Mouse (Mus musculus): ENCODE measurements around the gene Isg15. TPM values are rescaled to one million over a fixed set of nuclear protein-coding genes. Genes with fewer than 3 reads are reported as not detected.

Isg15 gene
- 3.2 and 9.7 TPM in 2 replicates for polyA plus RNA-seq (2015; fragmentation: Nextera tagmentation; extraction: Ambion mirVana)

DNA sequence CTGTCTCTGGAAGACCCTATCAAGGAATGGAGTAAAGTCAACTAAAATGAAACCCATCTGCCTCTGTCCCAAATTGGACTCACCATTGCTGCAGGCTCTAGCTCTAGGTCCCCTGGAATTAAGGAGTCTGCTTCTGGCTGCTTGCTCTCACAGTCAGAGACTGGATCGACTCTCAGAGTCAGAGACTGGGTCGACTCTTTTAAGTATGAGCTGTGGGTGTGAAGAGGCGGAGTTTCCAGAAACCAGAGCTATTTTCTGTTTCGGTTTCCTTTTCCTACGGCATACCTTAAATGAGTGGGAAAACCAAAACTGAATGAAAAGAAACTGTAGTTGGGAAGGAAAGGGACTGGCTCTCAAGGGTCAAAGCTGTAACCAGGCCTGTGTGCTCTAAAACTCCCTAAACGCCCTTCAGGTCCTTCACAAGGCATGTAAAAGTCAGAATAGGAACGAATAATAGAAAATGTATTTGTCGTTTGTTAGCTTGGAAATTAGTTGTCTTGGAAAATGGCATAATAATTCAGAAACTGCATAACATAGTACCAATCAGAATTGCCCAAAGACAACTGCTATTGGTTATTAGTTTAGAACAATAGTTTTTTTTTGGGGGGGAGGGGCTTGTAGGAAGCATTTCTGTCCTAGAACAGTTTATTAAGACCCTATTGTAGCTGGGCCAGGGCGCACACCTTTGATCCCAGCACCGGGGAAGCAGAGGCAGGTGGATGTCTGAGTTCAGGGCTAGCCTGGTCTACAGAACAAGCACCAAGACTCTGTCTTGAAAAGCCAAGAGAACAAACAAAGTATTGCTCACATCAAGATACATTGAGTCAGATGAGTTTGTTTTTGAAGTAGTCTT lies at the start of gene Isg15:
Gene Isg15, minus strand, starts transcription at position 196 of the 853 bp plus-strand sequence.
- no peak within 1 kb of the TSS for H3K27ac ChIP-seq (replicated peaks)
- 62% methylated on average over 10 of the region's 10 CpGs for WGBS
- H3K27me3 ChIP-seq (replicated peaks), result peaks cover 11% of the 10 kb centered on the region
- no peak for ATAC-seq (ENCODE audit: low FRiP score)
- peaks cover 33% of the 10 kb centered on the region for H3K4me1 ChIP-seq
- no peak within 1 kb of the TSS for H3K4me2 ChIP-seq
- H3K9ac ChIP-seq (replicated peaks), result no peak within 1 kb of the TSS
- no peaks in the 10 kb centered on the region for H3K36me3 ChIP-seq
- no peaks in the 10 kb centered on the region for H3K9me3 ChIP-seq (replicated peaks)
- no peak within 1 kb of the TSS for H3K4me3 ChIP-seq (replicated peaks)

DNA sequence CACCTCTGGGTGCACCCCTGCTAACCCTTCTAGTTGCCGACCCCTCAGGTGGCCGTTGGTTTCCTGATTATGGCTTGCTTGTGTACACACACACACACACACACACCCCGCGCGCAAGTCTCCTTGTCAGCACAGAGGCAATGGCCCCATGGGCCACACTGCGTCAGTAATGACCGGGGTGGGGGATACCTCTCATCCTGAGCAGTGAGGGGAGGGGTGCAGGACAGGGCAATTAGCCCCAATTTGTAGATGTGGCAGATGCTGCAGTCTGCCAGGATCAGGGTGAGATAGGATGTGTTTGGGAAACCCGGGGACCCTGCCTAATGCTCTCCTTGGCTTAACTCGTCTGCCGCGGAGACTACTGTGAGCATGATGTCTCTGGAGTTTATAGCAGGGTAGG lies 48.9 kb upstream of the Isg15 start:
- Histone ChIP-seq H3K27me3 (replicated peaks) (peaks cover 17% of the 10 kb centered on the region; the same call in 1 of the 2 replicates), H3K9ac (replicated peaks) (no peak overlapping the region), H3K4me1 (peaks cover 9% of the 10 kb centered on the region), H3K4me2 (no peak overlapping the region), H3K9me3 (replicated peaks) (no peaks in the 10 kb centered on the region), H3K36me3 (peaks cover 45% of the 10 kb centered on the region), H3K4me3 (replicated peaks) (no peak overlapping the region), H3K27ac (replicated peaks) (no peak overlapping the region)
- WGBS, result 53% methylated on average over 11 of the region's 11 CpGs
- no peak for ATAC-seq (ENCODE audit: low FRiP score)

DNA sequence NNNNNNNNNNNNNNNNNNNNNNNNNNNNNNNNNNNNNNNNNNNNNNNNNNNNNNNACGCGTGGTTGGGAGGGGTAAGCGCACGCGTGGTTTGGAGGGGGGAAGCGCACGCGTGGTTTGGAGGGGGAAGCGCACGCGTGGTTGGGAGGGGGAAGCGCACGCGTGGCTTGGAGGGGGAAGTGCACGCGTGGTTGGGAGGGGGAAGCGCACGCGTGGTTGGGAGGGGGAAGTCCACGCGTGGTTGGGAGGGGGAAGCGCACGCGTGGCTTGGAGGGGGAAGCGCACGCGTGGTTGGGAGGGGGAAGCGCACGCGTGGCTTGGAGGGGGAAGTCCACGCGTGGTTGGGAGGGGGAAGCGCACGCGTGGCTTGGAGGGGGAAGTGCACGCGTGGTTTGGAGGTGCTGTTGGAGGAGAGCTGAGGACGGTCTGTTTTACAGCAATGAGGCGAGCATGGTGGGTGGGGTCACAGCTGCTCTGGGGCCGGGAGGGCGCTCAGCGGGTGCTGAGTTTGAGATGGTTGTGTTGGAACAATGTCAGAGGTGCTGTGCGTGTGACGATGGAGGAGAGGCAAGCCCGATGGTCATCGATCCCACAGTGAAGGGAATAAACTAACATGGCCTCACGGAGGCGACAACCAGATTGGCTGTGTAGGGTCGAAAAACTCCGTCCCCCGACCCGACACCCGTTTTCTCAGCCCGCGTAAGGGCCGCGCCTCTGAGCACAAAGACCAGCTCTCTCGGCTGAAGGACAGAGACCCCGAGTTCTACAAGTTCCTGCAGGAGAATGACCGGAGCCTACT lies 36.2 kb upstream of the Isg15 start:
- Histone ChIP-seq H3K36me3 (peaks cover 56% of the 10 kb centered on the region), H3K4me2 (peak overlapping the region; percentile 92), H3K9ac (replicated peaks) (no peak overlapping the region), H3K27ac (replicated peaks) (peak overlapping the region; percentile 94; the same call in 1 of the 2 replicates), H3K4me1 (peaks cover 23% of the 10 kb centered on the region), H3K4me3 (replicated peaks) (peak overlapping the region; percentile 73), H3K27me3 (replicated peaks) (no peaks in the 10 kb centered on the region), H3K9me3 (replicated peaks) (no peaks in the 10 kb centered on the region)
- WGBS, result 24% methylated on average over 58 of the region's 60 CpGs
- no peak for ATAC-seq (ENCODE audit: low FRiP score)

DNA sequence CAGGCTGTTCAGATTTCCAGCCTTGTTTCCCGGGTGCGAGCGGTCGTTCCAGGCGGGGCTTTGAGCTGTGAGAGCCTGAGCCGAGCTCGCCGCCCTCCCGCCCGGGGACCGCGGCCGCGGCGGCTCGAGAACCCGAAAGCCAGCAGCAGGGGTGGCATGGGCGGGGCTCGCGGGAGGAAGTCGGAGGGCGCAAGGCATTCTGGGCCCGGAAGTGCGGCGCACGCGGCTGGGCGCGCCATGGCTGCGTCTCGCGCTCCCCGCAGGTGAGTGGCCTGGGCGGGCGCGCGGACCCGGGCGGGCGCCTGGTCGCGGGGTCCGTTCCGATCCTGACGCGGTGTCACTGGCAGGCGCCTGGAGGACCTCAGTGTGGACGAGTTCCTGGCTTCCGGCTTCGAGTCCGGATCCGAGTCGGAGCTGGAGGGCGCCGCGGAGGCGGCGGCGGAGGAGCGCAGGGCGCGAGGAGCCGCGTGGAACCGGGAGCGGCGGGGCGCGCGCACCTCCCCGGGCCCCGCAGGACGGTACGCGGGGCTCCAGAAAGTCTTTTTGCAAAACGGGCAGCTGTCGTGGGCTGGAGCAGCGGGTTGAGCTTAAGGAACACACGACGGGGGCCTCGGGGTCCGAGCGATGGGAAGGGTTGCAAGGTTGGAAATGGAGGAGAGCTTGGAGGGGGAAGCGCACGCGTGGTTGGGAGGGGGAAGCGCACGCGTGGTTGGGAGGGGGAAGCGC lies 35.4 kb upstream of the Isg15 start, which contains the start of gene Noc2l:
Gene Noc2l, plus strand, starts transcription at position 203 of the 726 bp plus-strand sequence.
- no peaks in the 10 kb centered on the region for H3K27me3 ChIP-seq (replicated peaks)
- peaks cover 56% of the 10 kb centered on the region for H3K36me3 ChIP-seq
- H3K9me3 ChIP-seq (replicated peaks), result no peaks in the 10 kb centered on the region
- H3K4me1 ChIP-seq, result peaks cover 23% of the 10 kb centered on the region
- WGBS, result under 1% methylated on average over 81 of the region's 90 CpGs
- H3K27ac ChIP-seq (replicated peaks), result peak within 1 kb of the TSS; percentile 94
- peak; percentile 88 for ATAC-seq (ENCODE audit: low FRiP score)
- peak within 1 kb of the TSS; percentile 75 for H3K9ac ChIP-seq (replicated peaks)
- H3K4me3 ChIP-seq (replicated peaks), result peak within 1 kb of the TSS; percentile 73
- H3K4me2 ChIP-seq, result peak within 1 kb of the TSS; percentile 92

DNA sequence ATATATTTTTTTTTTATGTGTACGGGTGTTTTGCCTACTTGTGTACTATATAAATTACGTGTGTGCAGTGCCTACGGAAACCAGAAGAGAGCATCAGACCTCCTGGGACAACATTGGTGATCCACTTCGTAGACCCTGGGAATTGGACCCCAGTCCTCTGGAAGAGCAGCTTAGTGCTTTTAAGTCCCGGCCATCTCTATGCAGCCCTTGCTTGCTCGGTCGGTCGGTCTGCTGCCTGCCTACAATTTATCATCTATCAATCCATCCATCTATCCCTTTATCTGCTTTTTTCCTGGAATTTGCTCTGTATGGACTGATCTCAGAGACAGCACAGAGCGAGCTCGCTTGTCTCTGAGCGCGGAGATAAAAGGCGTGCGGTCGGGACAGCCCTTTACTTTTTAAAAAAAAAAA lies 34.7 kb upstream of the Isg15 start:
- Histone ChIP-seq H3K27me3 (replicated peaks) (no peaks in the 10 kb centered on the region), H3K4me3 (replicated peaks) (peak overlapping the region; percentile 73), H3K9ac (replicated peaks) (peak overlapping the region; percentile 60), H3K27ac (replicated peaks) (peak overlapping the region; percentile 94), H3K4me2 (peak overlapping the region; percentile 92), H3K36me3 (peaks cover 56% of the 10 kb centered on the region), H3K9me3 (replicated peaks) (no peaks in the 10 kb centered on the region), H3K4me1 (peaks cover 23% of the 10 kb centered on the region)
- peak; percentile 42 for ATAC-seq (ENCODE audit: low FRiP score)
- WGBS, result under 1% methylated on average over 15 of the region's 15 CpGs

DNA sequence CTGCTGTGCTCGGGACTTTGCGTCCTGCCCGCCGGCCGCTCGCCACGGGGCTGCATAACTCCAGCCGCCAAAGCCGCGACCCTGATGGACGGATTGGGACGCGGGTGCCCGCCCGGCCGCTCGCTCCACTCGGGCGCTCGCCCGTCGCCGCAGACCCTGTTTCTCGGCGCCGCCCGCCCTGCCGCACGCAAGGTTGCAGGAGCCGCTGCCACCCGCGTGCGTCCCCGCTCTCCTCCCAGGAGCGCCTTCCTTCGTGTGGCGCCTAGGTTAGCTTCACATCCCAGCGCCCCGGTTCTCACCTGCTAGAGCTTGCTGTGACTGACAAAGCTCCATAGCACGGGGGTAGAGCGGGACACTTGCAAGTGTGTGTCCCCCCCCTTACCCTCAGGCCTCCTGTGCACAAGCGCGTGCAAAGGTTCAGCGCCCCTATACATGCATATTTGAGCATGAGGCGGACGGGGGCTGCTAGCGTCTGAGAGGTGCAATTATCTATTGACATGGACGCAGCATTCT lies 34.1 kb upstream of the Isg15 start, which contains the start of gene Plekhn1:
Gene Plekhn1, minus strand, starts transcription at position 157 of the 513 bp plus-strand sequence.
- peak; percentile 48 for ATAC-seq (ENCODE audit: low FRiP score)
- Histone ChIP-seq H3K4me2 (peak within 1 kb of the TSS; percentile 92), H3K9ac (replicated peaks) (peak within 1 kb of the TSS; percentile 75), H3K27ac (replicated peaks) (peak within 1 kb of the TSS; percentile 94), H3K4me1 (peaks cover 23% of the 10 kb centered on the region), H3K9me3 (replicated peaks) (no peaks in the 10 kb centered on the region), H3K27me3 (replicated peaks) (no peaks in the 10 kb centered on the region), H3K4me3 (replicated peaks) (peak within 1 kb of the TSS; percentile 73), H3K36me3 (peaks cover 56% of the 10 kb centered on the region)
- 0% methylated on average over 26 of the region's 48 CpGs for WGBS

DNA sequence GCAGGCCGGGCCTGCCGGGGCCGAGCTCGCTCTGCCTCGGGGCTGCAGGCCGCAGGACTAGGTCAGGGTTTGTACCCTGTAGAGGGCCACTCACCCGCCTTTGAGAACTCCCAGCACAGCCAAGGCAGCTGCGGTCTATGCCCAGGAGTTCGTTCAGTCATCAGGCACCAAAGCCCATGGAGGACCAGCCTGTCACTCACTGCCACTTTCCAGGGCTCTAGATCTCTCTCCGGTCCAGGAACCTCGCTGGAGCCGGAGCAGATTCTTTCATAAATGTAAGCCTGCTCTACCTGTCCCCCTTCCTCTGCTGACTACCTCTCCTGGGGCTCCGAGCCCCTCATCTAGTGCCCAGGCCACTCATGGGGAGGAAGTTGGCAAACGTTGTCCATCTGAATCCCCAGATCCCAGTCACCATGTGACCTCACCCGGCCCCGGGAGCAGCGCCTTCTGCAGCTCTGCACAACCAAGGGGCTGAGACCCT lies 33.4 kb upstream of the Isg15 start:
- peak; percentile 23; the same call in 1 of the 2 replicates for ATAC-seq (ENCODE audit: low FRiP score)
- H3K36me3 ChIP-seq, result peaks cover 56% of the 10 kb centered on the region

DNA sequence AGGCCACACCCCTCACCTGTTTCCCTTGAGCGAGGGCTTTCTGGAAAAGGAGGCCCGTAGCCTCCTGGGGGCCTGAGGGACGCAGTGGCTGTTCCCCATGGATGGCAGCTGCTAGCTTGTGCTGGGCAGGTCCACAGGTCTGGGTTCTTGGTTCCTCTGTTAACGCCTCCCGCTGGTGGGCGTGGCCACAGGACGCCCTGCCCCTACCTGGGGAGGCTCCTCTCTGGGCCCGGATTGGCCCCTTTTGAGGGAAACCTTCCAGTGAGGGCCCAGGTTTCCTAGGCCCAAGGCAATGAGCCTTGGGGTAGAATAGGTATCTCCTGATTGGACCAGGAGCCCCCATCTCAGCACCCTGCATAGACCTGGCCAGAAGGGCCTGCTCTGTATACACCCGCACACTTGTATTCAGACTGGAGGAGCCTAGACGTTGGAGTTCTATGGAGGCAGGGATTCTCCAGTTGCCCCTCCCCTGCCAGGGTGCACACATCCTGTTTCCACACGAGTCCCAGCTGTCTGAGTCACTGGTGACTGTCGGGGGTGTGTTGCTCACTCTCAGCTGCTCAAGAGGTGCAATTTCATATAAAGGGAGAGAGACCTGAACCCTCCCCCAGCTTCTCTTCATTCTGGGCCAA lies 27.9 kb upstream of the Isg15 start:
- Histone ChIP-seq H3K4me2 (no peak overlapping the region), H3K4me3 (replicated peaks) (no peak overlapping the region), H3K27ac (replicated peaks) (no peak overlapping the region), H3K4me1 (peaks cover 12% of the 10 kb centered on the region), H3K27me3 (replicated peaks) (no peaks in the 10 kb centered on the region), H3K36me3 (peaks cover 48% of the 10 kb centered on the region), H3K9ac (replicated peaks) (no peak overlapping the region), H3K9me3 (replicated peaks) (no peaks in the 10 kb centered on the region)
- WGBS, result 24% methylated on average over 12 of the region's 12 CpGs
- no peak for ATAC-seq (ENCODE audit: low FRiP score)

More for the DNA sequence above, 33.4 kb upstream of the Isg15 start:
- H3K4me1 ChIP-seq, result peaks cover 23% of the 10 kb centered on the region
- H3K4me2 ChIP-seq, result peak overlapping the region; percentile 92
- no peaks in the 10 kb centered on the region for H3K27me3 ChIP-seq (replicated peaks)
- peak overlapping the region; percentile 73 for H3K4me3 ChIP-seq (replicated peaks)
- 6% methylated on average over 17 of the region's 17 CpGs for WGBS
- H3K27ac ChIP-seq (replicated peaks), result peak overlapping the region; percentile 90
- no peaks in the 10 kb centered on the region for H3K9me3 ChIP-seq (replicated peaks)
- H3K9ac ChIP-seq (replicated peaks), result peak overlapping the region; percentile 75

DNA sequence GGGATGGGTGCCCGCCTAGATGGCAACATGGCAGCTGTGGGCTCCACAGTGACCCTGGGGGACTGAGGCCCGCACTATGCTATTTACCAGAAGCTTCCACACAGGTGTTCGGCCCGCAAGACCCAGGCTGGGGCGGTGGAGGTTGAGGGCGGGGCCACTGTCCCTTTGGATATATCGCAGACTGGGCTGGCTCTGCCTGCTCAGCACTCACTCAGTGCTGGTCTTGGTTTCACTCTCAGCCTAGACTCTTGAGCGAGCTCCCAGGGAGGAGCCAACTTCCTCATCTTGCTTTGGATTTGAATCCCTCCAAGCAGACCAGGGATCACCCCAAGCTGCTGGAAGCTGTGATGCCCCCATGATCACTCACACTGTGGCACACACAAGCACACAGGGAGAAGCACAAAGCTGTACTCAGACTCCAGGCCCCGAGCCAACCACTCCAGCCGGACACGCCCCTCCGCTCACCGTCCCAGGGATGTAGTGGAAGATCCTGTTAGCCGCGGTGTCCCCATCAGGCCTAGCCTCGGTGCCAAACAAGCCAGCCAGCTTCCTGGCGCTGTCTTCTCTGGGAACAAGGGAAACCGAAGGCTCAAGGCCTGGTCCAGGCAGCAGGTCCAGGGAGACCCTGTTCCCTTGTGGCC lies 27.3 kb upstream of the Isg15 start:
- H3K9me3 ChIP-seq (replicated peaks), result no peaks in the 10 kb centered on the region
- no peak overlapping the region for H3K4me3 ChIP-seq (replicated peaks)
- H3K4me1 ChIP-seq, result peaks cover 6% of the 10 kb centered on the region; the same call in 1 of the 2 replicates
- H3K27ac ChIP-seq (replicated peaks), result no peak overlapping the region
- WGBS, result 39% methylated on average over 18 of the region's 18 CpGs
- no peak for ATAC-seq (ENCODE audit: low FRiP score)
- peaks cover 45% of the 10 kb centered on the region for H3K36me3 ChIP-seq
- H3K27me3 ChIP-seq (replicated peaks), result no peaks in the 10 kb centered on the region
- H3K9ac ChIP-seq (replicated peaks), result no peak overlapping the region
- no peak overlapping the region for H3K4me2 ChIP-seq

DNA sequence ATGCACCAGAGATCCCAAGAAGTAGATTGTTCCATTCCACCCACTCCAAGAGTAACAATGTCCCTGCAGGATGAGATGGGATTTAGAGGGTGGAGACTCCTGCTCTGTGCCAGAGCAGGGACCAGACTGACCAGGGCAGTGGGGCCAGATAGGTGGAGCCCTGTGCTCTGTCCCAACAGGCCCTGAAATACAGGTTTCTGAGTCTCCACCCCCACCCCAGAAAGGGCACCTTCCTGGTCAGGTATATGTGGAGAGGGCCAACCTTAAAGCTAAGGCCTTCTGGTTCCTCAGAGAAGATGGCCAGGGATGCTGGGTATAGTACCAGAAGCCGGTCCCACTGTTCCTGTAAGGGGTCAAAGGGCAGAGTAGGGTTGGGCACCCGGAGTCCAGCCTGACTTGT lies 23.7 kb upstream of the Isg15 start:
- H3K4me1 ChIP-seq, result peaks cover 6% of the 10 kb centered on the region; the same call in 1 of the 2 replicates
- H3K4me2 ChIP-seq, result no peak overlapping the region
- no peak overlapping the region for H3K4me3 ChIP-seq (replicated peaks)
- H3K9ac ChIP-seq (replicated peaks), result no peak overlapping the region
- H3K27ac ChIP-seq (replicated peaks), result no peak overlapping the region
- ATAC-seq (ENCODE audit: low FRiP score), result no peak
- no peaks in the 10 kb centered on the region for H3K27me3 ChIP-seq (replicated peaks)
- peaks cover 25% of the 10 kb centered on the region for H3K36me3 ChIP-seq
- no peaks in the 10 kb centered on the region for H3K9me3 ChIP-seq (replicated peaks)
- 90% methylated on average over 2 of the region's 2 CpGs for WGBS

All from neural tube, embryonic 15.5 days (tissue).